Mouse (Mus musculus) cerebellum, postnatal 10 days (tissue): ENCODE data around the gene Klhdc3.

Source experiments
- DNase-seq, 2 experiments: peaks; one replicate each; pipeline ENCODE4 v3.0.0; 2021; ENCODE audit warnings: mixed read lengths in 2 of 2

The Klhdc3 gene

GRCm38 (mm10) chr17:46680760-46681373 is at the start of gene Klhdc3:
TSS of gene Klhdc3 (minus strand) at chr17:46680914.
- peak; percentile 99 to 100 for DNase-seq

DNA sequence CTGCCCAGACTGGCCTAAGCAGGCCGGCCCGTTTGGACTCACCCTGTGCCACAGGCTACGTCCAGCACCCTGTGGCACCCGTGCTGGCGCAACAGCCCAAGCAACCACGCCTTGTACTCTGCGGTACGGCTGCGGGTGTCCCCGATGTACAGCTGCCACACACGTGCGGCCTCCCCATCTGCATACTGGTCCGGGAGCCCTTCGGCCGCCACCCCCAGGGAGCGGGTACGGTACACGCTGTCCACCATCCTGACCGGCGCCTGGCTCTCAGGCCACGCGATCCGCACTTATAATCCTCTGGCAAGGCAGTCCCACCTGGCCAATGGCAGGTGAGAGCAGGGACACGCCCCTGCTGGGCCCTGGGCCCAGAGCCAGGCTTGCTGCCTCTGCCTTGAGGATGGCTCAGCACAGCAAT is 48.2 kb upstream of the Klhdc3 start, which contains the start of gene Gnmt:
Gnmt (minus strand) TSS at position 265 of the 415 bp plus-strand sequence.
- DNase-seq = peak; percentile 90 to 91

- DNase-seq = no peak
Observed at GRCm38 (mm10) chr17:46728496-46728895, 47.8 kb upstream of the Klhdc3 start.

GRCm38 (mm10) chr17:46728021-46728420 is 47.3 kb upstream of the Klhdc3 start:
- DNase-seq = peak; percentile 63 to 77

DNA sequence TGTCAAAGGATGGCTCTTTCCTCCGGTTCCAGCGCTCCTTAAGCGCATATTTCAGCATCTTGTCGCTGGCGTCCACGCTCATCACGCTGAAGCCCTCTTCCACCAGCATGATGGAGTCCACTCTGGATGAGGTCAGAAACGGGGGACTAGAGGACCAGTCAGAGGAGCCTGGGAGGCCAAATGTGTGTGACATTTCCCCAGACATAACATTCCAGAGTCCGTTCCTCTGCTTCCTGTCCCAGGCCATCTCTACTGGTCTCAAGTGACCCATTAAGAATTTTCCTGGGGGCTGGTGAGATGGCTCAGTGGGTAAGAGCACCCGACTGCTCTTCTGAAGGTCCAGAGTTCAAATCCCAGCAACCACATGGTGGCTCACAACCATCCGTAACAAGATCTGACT is 46.6 kb upstream of the Klhdc3 start:
- DNase-seq = no peak

DNA sequence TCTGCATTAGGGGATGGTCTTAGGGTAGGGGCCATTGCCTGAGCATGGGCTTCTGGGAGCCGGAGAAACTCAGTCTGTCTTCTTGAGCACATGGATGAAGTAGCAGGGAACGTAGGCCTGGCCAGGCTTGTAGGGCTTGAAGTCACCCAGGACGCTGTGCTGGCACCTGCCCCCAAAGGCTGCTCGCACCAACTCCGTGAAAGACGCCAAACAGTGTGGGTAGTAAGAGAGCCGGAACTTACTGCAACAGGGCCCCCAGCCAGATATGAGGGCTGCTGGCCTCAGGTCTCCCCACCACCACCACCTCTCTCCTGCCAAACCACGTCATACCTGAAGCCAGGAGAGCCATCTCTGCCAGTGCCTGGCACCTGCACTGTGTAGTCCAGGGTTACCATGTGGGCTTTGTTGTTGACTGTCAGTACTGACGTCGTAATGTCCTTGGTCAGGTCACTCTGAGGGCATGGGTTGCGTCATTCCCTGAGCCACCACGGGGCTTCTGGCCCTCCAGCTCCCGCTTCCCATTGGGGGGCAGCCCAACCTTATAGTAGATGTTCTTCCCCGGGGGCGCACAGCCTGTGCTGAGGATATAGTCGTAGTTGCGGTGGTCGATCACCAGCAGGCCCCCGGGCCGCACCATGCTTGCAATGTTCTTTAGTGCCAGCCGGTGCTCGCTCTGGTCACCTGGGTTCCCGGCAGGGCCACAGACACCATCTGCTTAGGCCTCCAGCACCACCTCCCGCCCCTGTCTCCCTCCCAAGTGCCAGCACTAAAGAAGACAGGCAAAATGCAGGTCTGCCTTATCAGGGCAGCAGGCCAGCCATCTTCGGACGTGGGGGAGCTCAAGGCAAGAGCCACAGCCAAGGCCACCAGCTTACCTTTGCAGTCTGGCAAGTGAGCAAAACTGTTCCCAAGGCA is 45.3 kb upstream of the Klhdc3 start:
- peak; percentile 80 to 87 for DNase-seq

GRCm38 (mm10) chr17:46725273-46725672 is 44.6 kb upstream of the Klhdc3 start:
- DNase-seq = peak; percentile 67 to 75

GRCm38 (mm10) chr17:46724477-46725084 is 43.9 kb upstream of the Klhdc3 start:
- peak; percentile 45 to 52 for DNase-seq

DNA sequence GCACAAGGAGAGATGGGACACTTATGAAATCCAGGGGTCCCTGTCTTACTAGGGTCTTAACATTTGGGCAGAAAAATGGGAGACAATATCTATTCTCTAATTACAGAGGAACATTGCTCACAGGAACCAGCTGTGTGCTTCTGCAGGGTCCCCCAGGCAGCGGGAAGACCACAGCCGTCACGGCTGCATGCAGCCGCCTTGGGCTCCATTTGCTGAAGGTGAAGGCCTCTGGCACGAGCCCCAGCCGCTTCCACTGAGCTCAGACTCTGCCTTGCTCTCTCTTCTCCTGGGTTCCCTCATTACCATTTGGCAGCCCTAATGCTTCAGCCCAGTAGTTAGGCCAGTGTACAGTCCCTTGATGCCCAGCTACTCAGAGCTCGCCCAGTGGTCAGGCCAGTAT is 40.4 kb upstream of the Klhdc3 start:
- no peak for DNase-seq

DNA sequence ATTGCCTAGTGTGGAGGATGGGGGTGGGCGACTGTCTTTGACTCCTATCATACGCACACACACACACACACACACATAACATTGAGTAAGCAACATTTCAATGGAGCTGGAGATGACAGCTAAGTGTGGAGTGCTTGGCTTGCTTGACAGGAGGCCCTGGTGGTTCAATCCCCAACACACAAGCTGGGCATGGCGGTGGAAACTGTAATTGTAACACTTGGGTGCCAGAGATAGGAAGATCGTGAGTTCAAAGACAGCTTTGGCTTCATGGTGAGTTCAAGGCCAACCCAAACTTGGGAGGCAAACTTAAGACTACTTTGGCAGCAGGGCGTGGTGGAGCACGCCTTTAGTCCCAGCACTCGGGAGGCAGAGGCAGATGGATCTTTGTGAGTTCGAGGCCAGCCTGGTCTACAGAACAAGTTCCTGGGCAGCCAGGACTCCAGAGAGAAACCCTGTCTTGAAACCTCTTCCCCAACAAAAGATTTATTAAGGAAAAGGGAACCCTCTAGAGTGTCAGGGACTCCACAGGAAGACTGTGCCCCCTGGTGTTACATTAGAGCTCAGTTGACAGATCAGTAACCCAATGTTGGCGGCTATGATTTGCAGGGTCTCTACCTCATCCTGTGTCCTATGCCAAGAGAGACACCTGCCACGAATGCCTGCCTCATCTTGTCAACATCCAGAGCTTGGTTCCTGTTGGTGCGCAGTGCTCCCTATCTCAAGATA is 34.2 kb upstream of the Klhdc3 start:
- DNase-seq = peak; percentile 51 to 63

GRCm38 (mm10) chr17:46713849-46714248 is 33.1 kb upstream of the Klhdc3 start:
- DNase-seq = no peak

DNA sequence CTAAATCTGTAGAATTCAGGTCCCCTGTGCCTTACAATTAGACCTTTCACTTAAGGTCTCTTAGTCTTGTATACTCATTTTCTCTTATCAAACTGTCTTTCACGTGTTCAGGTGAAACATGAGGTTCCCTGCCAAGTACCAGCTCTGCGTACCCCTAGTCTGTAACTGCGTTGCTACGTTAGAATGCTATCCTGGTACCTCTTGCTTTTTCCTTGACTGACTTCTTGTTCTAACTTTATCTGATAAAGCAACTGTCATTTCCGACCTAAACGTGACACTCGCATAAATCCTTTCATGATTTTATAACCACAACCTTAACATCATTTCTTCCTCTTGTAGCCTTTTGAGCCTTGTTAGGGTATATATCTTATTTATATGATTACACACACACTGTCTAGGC is 31.7 kb upstream of the Klhdc3 start:
- DNase-seq = no peak

DNA sequence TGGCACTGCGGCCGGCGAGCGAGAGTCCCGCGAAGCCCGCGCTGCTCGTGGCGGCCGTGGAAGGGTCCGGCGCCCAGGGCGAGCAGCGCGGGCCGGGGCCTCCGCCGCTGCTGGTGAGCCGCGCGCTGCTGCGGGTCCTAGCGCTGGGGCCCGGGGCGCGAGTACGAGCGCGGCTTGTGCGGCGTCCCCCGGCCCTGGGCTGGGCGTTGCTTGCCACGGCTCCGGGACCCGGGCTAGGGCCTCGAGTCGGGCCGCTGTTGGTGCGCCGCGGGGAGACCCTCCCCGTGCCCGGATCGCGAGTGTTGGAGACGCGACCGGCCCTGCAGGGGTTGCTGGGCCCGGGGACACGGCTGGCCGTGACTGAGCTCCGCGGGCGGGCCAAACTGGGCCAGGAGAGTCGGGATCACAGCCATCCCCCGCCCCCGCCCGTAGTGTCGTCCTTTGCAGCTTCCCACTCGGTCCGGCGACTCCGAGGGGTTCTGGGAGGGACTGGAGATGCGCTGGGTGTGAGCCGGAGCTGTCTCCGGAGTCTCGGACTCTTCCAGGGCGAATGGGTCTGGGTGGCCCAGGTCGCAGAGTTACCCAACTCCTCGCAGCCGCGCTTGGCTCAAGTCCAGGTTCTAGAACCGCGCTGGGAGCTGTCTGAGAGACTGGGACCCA is 31.0 kb upstream of the Klhdc3 start:
- peak; percentile 63 to 70 for DNase-seq

GRCm38 (mm10) chr17:46710959-46711597 is 30.4 kb upstream of the Klhdc3 start, which contains the start of gene Pex6:
TSS of gene Pex6 (plus strand) at chr17:46711463.
- DNase-seq = peak; percentile 98 to 99

DNA sequence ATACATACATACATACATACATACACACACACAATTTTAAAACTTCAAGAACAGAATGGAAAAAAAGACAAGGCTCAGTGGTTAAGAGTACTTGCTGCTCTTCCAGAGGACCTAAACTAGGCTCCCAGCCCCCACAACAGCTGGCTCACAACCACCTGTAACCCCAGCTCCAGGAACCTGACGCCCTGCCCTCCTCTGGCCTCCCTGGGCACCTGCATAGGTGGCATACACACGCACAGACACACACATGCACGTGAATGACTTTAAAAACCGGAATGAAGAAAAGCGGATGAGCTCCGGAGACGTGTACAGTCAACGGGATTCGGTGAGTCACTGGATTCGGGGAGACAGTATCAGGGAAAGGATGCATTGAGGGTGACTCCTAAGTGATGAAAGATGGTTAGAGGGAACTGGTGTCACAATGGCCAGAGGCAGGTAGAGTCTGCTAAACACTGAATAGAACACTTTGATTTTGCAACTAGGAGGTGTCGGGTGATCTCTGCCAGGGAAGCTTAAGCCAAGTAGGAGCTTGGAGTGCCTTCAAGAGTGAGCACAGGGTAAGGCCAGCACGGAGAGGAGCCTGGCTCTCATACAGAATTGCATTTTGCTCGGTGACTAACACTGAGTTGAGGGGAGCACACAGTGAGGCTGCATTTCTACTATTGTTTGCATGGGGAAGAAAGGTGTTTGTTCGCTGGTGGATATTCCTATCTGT is 25.8 kb upstream of the Klhdc3 start:
- DNase-seq = no peak

DNA sequence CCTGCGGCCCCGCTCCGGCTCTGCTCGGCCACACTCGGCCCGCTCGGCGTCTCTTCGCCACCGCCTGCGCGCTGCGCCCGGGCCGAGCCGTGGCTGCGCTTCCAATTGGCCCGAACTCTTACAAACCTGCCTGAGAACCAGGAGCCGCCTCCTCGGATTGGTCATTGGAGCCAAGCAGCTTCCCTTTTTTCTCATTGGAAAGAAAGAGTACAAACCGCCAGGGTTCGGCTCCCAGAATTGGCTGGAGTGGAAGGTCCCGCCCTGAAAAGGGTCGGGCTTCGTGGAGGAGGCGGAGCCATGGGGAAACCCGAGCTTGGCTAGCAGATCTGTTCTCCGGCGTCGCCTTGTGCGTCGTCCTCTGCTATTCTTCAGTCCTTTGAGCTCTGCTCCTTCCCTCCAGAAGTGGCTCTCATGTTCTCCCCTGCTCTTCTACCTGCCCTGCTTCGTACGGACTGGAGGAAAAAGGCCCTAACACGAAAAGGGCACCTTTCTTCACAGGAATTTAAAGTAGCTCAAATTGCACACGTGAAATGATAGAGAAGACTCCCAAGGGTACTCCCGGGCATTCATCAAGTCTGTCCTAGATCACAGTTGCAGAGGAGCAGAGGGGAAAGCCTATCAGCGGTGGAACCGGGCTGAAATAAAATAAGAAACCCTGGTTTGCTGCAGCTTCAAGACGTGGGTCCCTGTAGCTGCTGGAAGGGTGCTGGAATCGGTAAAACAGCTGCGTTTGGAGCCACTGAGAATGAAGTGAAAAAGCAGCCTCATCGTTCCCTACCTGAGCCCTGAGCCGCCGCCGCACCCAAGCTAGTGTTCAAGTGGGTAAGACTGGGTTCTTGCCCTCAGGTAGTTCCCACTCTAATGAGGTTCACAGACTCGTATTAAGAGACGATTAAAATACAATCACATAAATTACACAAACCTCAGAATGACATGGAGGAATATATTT is 24.4 kb upstream of the Klhdc3 start, which contains the start of gene Ppp2r5d:
Ppp2r5d (minus strand) TSS at position 225 of the 949 bp plus-strand sequence.
- peak; percentile 96 to 98 for DNase-seq

DNA sequence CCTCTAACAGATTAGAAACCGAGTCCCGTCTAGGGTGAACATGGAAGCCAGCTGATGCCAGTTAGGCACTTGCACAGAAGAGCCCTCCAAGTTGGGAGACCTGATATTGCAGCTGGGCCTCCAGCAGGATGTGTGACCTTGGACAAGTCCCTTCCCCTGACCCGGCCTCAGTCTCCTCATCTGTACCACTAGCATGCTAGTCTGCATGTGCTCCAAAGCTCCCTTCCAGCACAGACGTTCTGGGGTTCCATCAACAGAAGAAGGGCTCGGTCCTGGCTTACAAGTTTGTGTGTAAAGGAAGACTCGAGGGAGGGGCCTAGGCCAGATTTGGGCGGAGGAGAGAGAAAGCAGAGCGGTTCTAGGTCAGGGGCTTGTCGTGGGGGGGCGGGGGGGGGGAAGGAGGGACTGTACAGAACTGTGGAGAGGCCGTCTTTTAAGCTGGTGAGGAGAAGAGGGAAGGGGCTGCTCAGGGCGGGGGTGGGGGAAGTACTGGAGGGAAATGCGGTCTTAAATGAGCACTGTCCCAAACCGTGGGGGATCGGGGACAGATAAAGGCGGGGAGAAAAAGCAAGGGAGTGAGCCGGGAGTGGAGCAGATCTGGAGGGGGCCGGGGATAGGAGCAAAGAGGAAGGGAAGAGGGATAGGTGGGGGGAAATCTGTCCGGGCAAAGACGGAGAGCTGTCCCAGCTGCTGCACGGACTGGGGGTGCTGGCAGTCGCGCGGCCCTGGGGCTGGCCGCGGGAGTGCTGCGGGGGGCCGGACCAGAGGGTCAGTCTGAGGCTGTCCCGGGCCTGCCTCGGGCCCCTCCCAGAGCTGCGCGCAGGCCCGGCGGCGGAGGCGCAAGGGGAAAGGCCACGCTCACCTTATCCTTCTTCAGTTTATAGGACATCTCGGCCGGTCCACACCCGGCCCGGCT is 23.5 kb upstream of the Klhdc3 start:
- DNase-seq = no peak

DNA sequence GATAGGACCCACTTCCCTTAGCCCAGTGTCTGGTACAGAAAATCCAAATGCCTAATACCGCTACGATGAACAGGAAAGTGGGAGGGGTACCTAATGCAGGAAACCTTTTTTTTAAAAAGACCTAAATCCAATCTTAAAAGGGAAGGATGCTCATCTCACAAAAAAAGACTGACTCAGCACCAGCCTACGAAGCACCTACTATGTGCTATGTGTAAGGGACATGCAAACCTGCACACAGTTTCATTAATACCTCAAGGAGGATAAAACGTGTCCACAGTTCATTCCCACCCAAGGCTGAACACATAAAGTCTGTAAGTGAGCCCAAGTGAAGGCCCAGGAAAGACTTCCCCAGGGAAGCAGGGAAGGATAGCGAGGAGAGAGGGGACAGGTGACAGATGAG is 21.8 kb upstream of the Klhdc3 start:
- DNase-seq = no peak

- DNase-seq = no peak
Observed at GRCm38 (mm10) chr17:46702100-46702499, 21.4 kb upstream of the Klhdc3 start.
